Mouse (Mus musculus) myocyte (in vitro differentiated cells): Measurements from ENCODE around the gene T2. TPM values are rescaled to one million over a fixed set of nuclear protein-coding genes. Genes with fewer than 3 reads are reported as not detected.

Source experiments
- H3K27me3 ChIP-seq: one replicate; pipeline ENCODE4 v1.6.1; 2011; ENCODE audit not compliant: control insufficient read depth, insufficient read depth, insufficient read length
- H3K36me3 ChIP-seq: one replicate; pipeline ENCODE4 v1.6.1; 2011; ENCODE audit not compliant: control insufficient read depth, insufficient read depth
- H3K4me2 ChIP-seq: one replicate; pipeline ENCODE4 v1.6.1; 2011; ENCODE audit warnings: low read depth, control low read depth
- H3K4me3 ChIP-seq: one replicate; pipeline ENCODE4 v1.5.1; 2011; ENCODE audit warnings: mild to moderate bottlenecking, control low read depth, moderate library complexity
- H3K79me2 ChIP-seq: one replicate; pipeline ENCODE4 v1.6.1; 2011; ENCODE audit not compliant: control insufficient read depth, insufficient read depth
- H3ac ChIP-seq: one replicate; pipeline ENCODE4 v1.6.1; 2011; ENCODE audit not compliant: control insufficient read depth, insufficient read length
- CEBPB ChIP-seq: IDR thresholded peaks from 2 replicates; pipeline ENCODE4 v1.6.1; 2011; ENCODE audit warnings: mild to moderate bottlenecking, moderate library complexity; ENCODE audit not compliant: poor library complexity, insufficient read depth, severe bottlenecking
- E2F4 ChIP-seq: IDR thresholded peaks from one replicate; pipeline ENCODE4 v1.6.1; 2011; ENCODE audit warnings: mild to moderate bottlenecking, control low read depth, moderate library complexity; ENCODE audit not compliant: insufficient read depth
- MAX ChIP-seq: IDR thresholded peaks from one replicate; pipeline ENCODE4 v1.6.1; 2011; ENCODE audit warnings: low read depth, mild to moderate bottlenecking, control low read depth
- MYOD1 ChIP-seq, 3 experiments: IDR thresholded peaks; one replicate each; pipeline ENCODE4 v1.6.1; 2011; ENCODE audit warnings: control low read depth in 2 of 3, low read depth in 2 of 3, mild to moderate bottlenecking in 2 of 3, moderate library complexity in 1 of 3; ENCODE audit not compliant: insufficient read length in 2 of 3, control insufficient read depth in 1 of 3
- MYOG ChIP-seq, 3 experiments: IDR thresholded peaks; one replicate each; pipeline ENCODE4 v1.6.1; 2011; ENCODE audit warnings: control low read depth in 2 of 3, low read depth in 2 of 3, mild to moderate bottlenecking in 2 of 3; ENCODE audit not compliant: insufficient read length in 2 of 3, control insufficient read depth in 1 of 3, insufficient read depth in 1 of 3
- POLR2A ChIP-seq: IDR thresholded peaks from one replicate; pipeline ENCODE4 v1.6.1; 2011; ENCODE audit warnings: low read depth, mild to moderate bottlenecking, control low read depth, moderate library complexity; ENCODE audit not compliant: insufficient read length
- POLR2AphosphoS2 ChIP-seq: IDR thresholded peaks from one replicate; pipeline ENCODE4 v1.6.1; 2011; ENCODE audit warnings: low read depth, control low read depth; ENCODE audit not compliant: insufficient read length
- REST ChIP-seq: IDR thresholded peaks from one replicate; pipeline ENCODE4 v1.6.1; 2011; ENCODE audit warnings: mild to moderate bottlenecking, control low read depth, moderate library complexity; ENCODE audit not compliant: insufficient read depth, insufficient read length
- SRF ChIP-seq: IDR thresholded peaks from one replicate; pipeline ENCODE4 v1.6.1; 2011; ENCODE audit warnings: low read depth; ENCODE audit not compliant: control insufficient read depth, insufficient read length
- TCF12 ChIP-seq: IDR thresholded peaks from one replicate; pipeline ENCODE4 v1.6.1; 2011; ENCODE audit warnings: mild to moderate bottlenecking, control low read depth; ENCODE audit not compliant: poor library complexity, insufficient read depth, severe bottlenecking
- TCF3 ChIP-seq: IDR thresholded peaks from one replicate; pipeline ENCODE4 v1.6.1; 2011; ENCODE audit warnings: low read depth, control low read depth; ENCODE audit not compliant: insufficient read length
- USF1 ChIP-seq: IDR thresholded peaks from one replicate; pipeline ENCODE4 v1.6.1; 2011; ENCODE audit warnings: low read depth, mild to moderate bottlenecking, control low read depth, moderate library complexity
- polyA plus RNA-seq: library from polyadenylated mRNA; unstranded; fragments of >200 nt; fragmentation: generic; extraction: Trizol; gene quantifications from one replicate; pipeline ENCODE4 v1.2.1, GENCODE M21; 2012; ENCODE audit warnings: missing spikeins

The T2 gene
- polyA plus RNA-seq, 1 experiment: 0.07 TPM

DNA sequence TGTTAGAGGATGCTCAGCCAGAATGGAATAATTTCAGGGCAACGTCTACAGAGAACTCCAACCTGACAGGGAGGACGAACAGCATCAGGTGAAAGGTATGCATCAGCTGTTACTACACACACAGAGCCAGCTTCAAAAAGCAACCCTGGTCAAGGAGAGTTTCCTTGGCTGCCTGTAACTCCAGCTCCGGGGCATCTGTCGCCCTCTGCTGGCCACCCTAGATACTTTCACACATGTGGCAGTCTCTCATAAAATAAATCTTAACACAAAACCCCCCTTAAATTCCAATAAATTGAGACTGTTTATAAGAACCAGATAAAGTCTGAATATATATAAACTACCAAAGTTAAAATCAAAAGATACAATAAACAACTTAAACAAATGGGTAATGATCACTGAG lies 105.8 kb downstream of the T2 start:
- no peak overlapping the region for H3K4me3 ChIP-seq
- H3K79me2 ChIP-seq: no peaks in the 10 kb centered on the region
- peaks cover 39% of the 10 kb centered on the region for H3K27me3 ChIP-seq

GRCm38 (mm10) chr17:8463482-8464128 lies 107.8 kb downstream of the T2 start:
- peaks cover 48% of the 10 kb centered on the region for H3K27me3 ChIP-seq
- H3K79me2 ChIP-seq: no peaks in the 10 kb centered on the region
- H3K4me3 ChIP-seq: no peak overlapping the region
- no peak overlapping the region for H3K4me2 ChIP-seq
- TF ChIP-seq SRF (no peak), MYOD1 (IDR thresholded peaks at IDR 0.05; ENCODE audit: control insufficient read depth in 1 of 3, insufficient read length in 2 of 3, low read depth in 2 of 3) (no peak), POLR2A (no peak), REST (no peak), E2F4 (no peak), TCF12 (no peak), TCF3 (no peak), POLR2AphosphoS2 (no peak), USF1 (no peak), MAX (no peak)
- no peaks in the 10 kb centered on the region for H3K36me3 ChIP-seq
- H3ac ChIP-seq: no peak overlapping the region

More for the DNA sequence above, 105.8 kb downstream of the T2 start:
- TF ChIP-seq POLR2A (no peak), MAX (no peak), USF1 (no peak)
- Histone ChIP-seq H3K36me3 (no peaks in the 10 kb centered on the region), H3ac (no peak overlapping the region), H3K4me2 (no peak overlapping the region)

- TF ChIP-seq POLR2AphosphoS2 (no peak), POLR2A (no peak), MYOD1 (IDR thresholded peaks at IDR 0.05; ENCODE audit: control insufficient read depth in 1 of 3, insufficient read length in 2 of 3, low read depth in 2 of 3) (no peak), MYOG (IDR thresholded peaks at IDR 0.05; ENCODE audit: control insufficient read depth in 1 of 3, insufficient read depth in 1 of 3, insufficient read length in 2 of 3, low read depth in 2 of 3) (no peak), TCF3 (no peak), CEBPB (no peak), MAX (no peak), SRF (no peak), USF1 (no peak), REST (no peak), E2F4 (no peak)
- Histone ChIP-seq H3K27me3 (peaks cover 43% of the 10 kb centered on the region), H3K79me2 (no peaks in the 10 kb centered on the region), H3K4me2 (no peak overlapping the region), H3K36me3 (no peaks in the 10 kb centered on the region), H3K4me3 (no peak overlapping the region), H3ac (no peak overlapping the region)
Measured at GRCm38 (mm10) chr17:8467771-8468170, 112.0 kb downstream of the T2 start.

- Histone ChIP-seq H3K4me3 (no peak overlapping the region), H3ac (no peak overlapping the region), H3K36me3 (no peaks in the 10 kb centered on the region), H3K27me3 (peaks cover 40% of the 10 kb centered on the region), H3K4me2 (no peak overlapping the region), H3K79me2 (no peaks in the 10 kb centered on the region)
- TF ChIP-seq MYOD1 (IDR thresholded peaks at IDR 0.05; ENCODE audit: control insufficient read depth in 1 of 3, insufficient read length in 2 of 3, low read depth in 2 of 3): no peak
- no peak for TF ChIP-seq E2F4
- TF ChIP-seq TCF12: no peak
- TF ChIP-seq TCF3: no peak
Measured at GRCm38 (mm10) chr17:8468716-8469344, 113.0 kb downstream of the T2 start.

Other genes with a start within 250 kb of the T2 start
- not detected for gene Gm49673, start 208.2 kb upstream of the T2 start, polyA plus RNA-seq
- gene Rnaset2a, start 207.9 kb upstream of the T2 start, polyA plus RNA-seq: 151 TPM
- 5.3 TPM for gene Fgfr1op, start 190.5 kb upstream of the T2 start, polyA plus RNA-seq
- not detected for gene Ccr6, start 119.9 kb upstream of the T2 start, polyA plus RNA-seq
- 66.6 TPM for gene Mpc1, start 73.1 kb upstream of the T2 start, polyA plus RNA-seq
- gene Sft2d1, start 44.9 kb upstream of the T2 start, polyA plus RNA-seq: 56.2 TPM
- 0.19 TPM for gene Prr18, start 18.5 kb upstream of the T2 start, polyA plus RNA-seq
- gene T, start 78.4 kb downstream of the T2 start, polyA plus RNA-seq: 0.10 TPM
- 0.34 TPM for gene Pde10a, start 169.4 kb downstream of the T2 start, polyA plus RNA-seq
- gene Gm17087, start 211.0 kb downstream of the T2 start, polyA plus RNA-seq: not detected